Comparison of ENCODE assay signal across 23 mouse cellular contexts in genomic region chr14:93072346-93072745, GRCm38 (mm10).
"Had no signal": no experiment of that assay in that cellular context is flagged by ENCODE, and none has a peak within 500 bp of the region (broad histone marks: within the 10 kb centered on the region; RNA-seq: fewer than 3 reads in every experiment).

No protein-coding gene starts in this region.

- ATAC-seq: inflammation-experienced regulatory T-cells, adult 6 months; intestine, embryonic 16.5 days; liver, embryonic 12.5 days; midbrain, embryonic 16.5 days had no signal

- H3K27me3 ChIP-seq: limb, embryonic 13.5 days; liver, embryonic 12.5 days; liver, embryonic 15.5 days; midbrain, embryonic 12.5 days; neural tube, embryonic 13.5 days; stomach, embryonic 15.5 days had no signal

- H3K27ac ChIP-seq: limb, embryonic 10.5 days; limb, embryonic 13.5 days; liver, embryonic 12.5 days; liver, embryonic 15.5 days; midbrain, embryonic 12.5 days; neural tube, embryonic 13.5 days; stomach, embryonic 15.5 days had no signal

- H3K36me3 ChIP-seq: limb, embryonic 10.5 days; limb, embryonic 13.5 days; liver, embryonic 12.5 days; liver, embryonic 15.5 days; midbrain, embryonic 12.5 days; neural tube, embryonic 13.5 days; stomach, embryonic 15.5 days had no signal

- H3K4me2 ChIP-seq: limb, embryonic 13.5 days; liver, embryonic 12.5 days; liver, embryonic 15.5 days; midbrain, embryonic 12.5 days; neural tube, embryonic 13.5 days; stomach, embryonic 15.5 days had no signal

- H3K9ac ChIP-seq: limb, embryonic 13.5 days; liver, embryonic 12.5 days; liver, embryonic 15.5 days; midbrain, embryonic 12.5 days; neural tube, embryonic 13.5 days; stomach, embryonic 15.5 days had no signal

- H3K4me3 ChIP-seq: limb, embryonic 10.5 days; limb, embryonic 13.5 days; liver, embryonic 12.5 days; liver, embryonic 15.5 days; midbrain, embryonic 12.5 days; myocyte; neural tube, embryonic 13.5 days; stomach, embryonic 15.5 days had no signal

- H3K4me1 ChIP-seq: limb, embryonic 10.5 days; limb, embryonic 13.5 days; liver, embryonic 12.5 days; liver, embryonic 15.5 days; stomach, embryonic 15.5 days had no signal

- H3K9me3 ChIP-seq: limb, embryonic 10.5 days; limb, embryonic 13.5 days; liver, embryonic 12.5 days; liver, embryonic 15.5 days; midbrain, embryonic 12.5 days; neural tube, embryonic 13.5 days; stomach, embryonic 15.5 days had no signal

- DNase-seq: kidney, adult 18-20 months; kidney, adult 9 months; kidney, postnatal 14 days; kidney, postnatal 4 days; layer of hippocampus, postnatal 36 days; liver; lung, adult 2 months; retina, postnatal 1 day; right cerebral cortex, postnatal 25 days; spleen, adult 18-20 months; thymus, adult 18-20 months; thymus, postnatal 36 days had no signal
